Mouse (Mus musculus): Measurements from ENCODE around the gene Igf1r. TPM values are rescaled to one million over a fixed set of nuclear protein-coding genes. Genes with fewer than 3 reads are reported as not detected.

Igf1r gene
- polyA plus RNA-seq, 1 experiment: 9.8 TPM

GRCm38 (mm10) chr7:68092304-68092978 lies 139.8 kb downstream of the Igf1r start:
- Histone ChIP-seq H3K36me3 (ENCODE audit: control insufficient read depth, insufficient read depth) (no peaks in the 10 kb centered on the region), H3K79me2 (ENCODE audit: control insufficient read depth, insufficient read depth) (no peaks in the 10 kb centered on the region), H3K4me3 (ENCODE audit: insufficient read depth, poor library complexity, severe bottlenecking) (no peak overlapping the region), H3K79me3 (ENCODE audit: low read depth) (peaks cover 6% of the 10 kb centered on the region), H3K27me3 (ENCODE audit: control insufficient read depth, insufficient read depth, insufficient read length) (no peaks in the 10 kb centered on the region), H3ac (ENCODE audit: control insufficient read depth, insufficient read length, low read depth) (no peak overlapping the region)
- TF ChIP-seq USF1 (IDR thresholded peaks at IDR 0.05; ENCODE audit: low read depth): no peak
- no peak for TF ChIP-seq CTCF (IDR thresholded peaks at IDR 0.05; ENCODE audit: control insufficient read depth, insufficient read depth, insufficient read length)
- no peak for TF ChIP-seq MYOG (IDR thresholded peaks at IDR 0.05; ENCODE audit: control insufficient read depth, extremely low read depth, insufficient read length)
- no peak for TF ChIP-seq MYOD1 (IDR thresholded peaks at IDR 0.05; ENCODE audit: control insufficient read depth, insufficient read length, low read depth)
- TF ChIP-seq FOSL1 (IDR thresholded peaks at IDR 0.05; ENCODE audit: insufficient read depth, low read length, poor library complexity, severe bottlenecking): no peak
- no peak for TF ChIP-seq MAX (IDR thresholded peaks at IDR 0.05)
- no peak for TF ChIP-seq CEBPB (IDR thresholded peaks at IDR 0.05; ENCODE audit: low read depth)

- Histone ChIP-seq H3K4me3 (ENCODE audit: insufficient read depth, poor library complexity, severe bottlenecking) (no peak overlapping the region), H3K36me3 (ENCODE audit: control insufficient read depth, insufficient read depth) (no peaks in the 10 kb centered on the region), H3K79me2 (ENCODE audit: control insufficient read depth, insufficient read depth) (no peaks in the 10 kb centered on the region), H3K27me3 (ENCODE audit: control insufficient read depth, insufficient read depth, insufficient read length) (no peaks in the 10 kb centered on the region), H3K79me3 (ENCODE audit: low read depth) (peaks cover 3% of the 10 kb centered on the region), H3ac (ENCODE audit: control insufficient read depth, insufficient read length, low read depth) (no peak overlapping the region)
- no peak for TF ChIP-seq CTCF (IDR thresholded peaks at IDR 0.05; ENCODE audit: control insufficient read depth, insufficient read depth, insufficient read length)
- TF ChIP-seq MYOD1 (IDR thresholded peaks at IDR 0.05; ENCODE audit: control insufficient read depth, insufficient read length, low read depth): no peak
- TF ChIP-seq CEBPB (IDR thresholded peaks at IDR 0.05; ENCODE audit: low read depth): no peak
- no peak for TF ChIP-seq MAX (IDR thresholded peaks at IDR 0.05)
- TF ChIP-seq MYOG (IDR thresholded peaks at IDR 0.05; ENCODE audit: control insufficient read depth, extremely low read depth, insufficient read length): no peak
- TF ChIP-seq FOSL1 (IDR thresholded peaks at IDR 0.05; ENCODE audit: insufficient read depth, low read length, poor library complexity, severe bottlenecking): no peak
- TF ChIP-seq USF1 (IDR thresholded peaks at IDR 0.05; ENCODE audit: low read depth): no peak
These were observed 141.2 kb downstream of the Igf1r start for GRCm38 (mm10) chr7:68093817-68094216.

- TF ChIP-seq CEBPB (IDR thresholded peaks at IDR 0.05; ENCODE audit: low read depth) (no peak), MYOD1 (IDR thresholded peaks at IDR 0.05; ENCODE audit: control insufficient read depth, insufficient read length, low read depth) (no peak), USF1 (IDR thresholded peaks at IDR 0.05; ENCODE audit: low read depth) (no peak), MYOG (IDR thresholded peaks at IDR 0.05; ENCODE audit: control insufficient read depth, extremely low read depth, insufficient read length) (no peak), CTCF (IDR thresholded peaks at IDR 0.05; ENCODE audit: control insufficient read depth, insufficient read depth, insufficient read length) (no peak), FOSL1 (IDR thresholded peaks at IDR 0.05; ENCODE audit: insufficient read depth, low read length, poor library complexity, severe bottlenecking) (no peak), MAX (IDR thresholded peaks at IDR 0.05) (no peak)
- Histone ChIP-seq H3K27me3 (ENCODE audit: control insufficient read depth, insufficient read depth, insufficient read length) (no peaks in the 10 kb centered on the region), H3K79me2 (ENCODE audit: control insufficient read depth, insufficient read depth) (no peaks in the 10 kb centered on the region), H3K79me3 (ENCODE audit: low read depth) (peaks cover 5% of the 10 kb centered on the region), H3ac (ENCODE audit: control insufficient read depth, insufficient read length, low read depth) (no peak overlapping the region), H3K4me3 (ENCODE audit: insufficient read depth, poor library complexity, severe bottlenecking) (no peak overlapping the region), H3K36me3 (ENCODE audit: control insufficient read depth, insufficient read depth) (no peaks in the 10 kb centered on the region)
These were observed 142.9 kb downstream of the Igf1r start for GRCm38 (mm10) chr7:68095574-68095973.

- H3K79me2 ChIP-seq (ENCODE audit: control insufficient read depth, insufficient read depth): no peaks in the 10 kb centered on the region
- TF ChIP-seq MAX (IDR thresholded peaks at IDR 0.05): no peak
- TF ChIP-seq MYOD1 (IDR thresholded peaks at IDR 0.05; ENCODE audit: control insufficient read depth, insufficient read length, low read depth): no peak
- no peak for TF ChIP-seq CTCF (IDR thresholded peaks at IDR 0.05; ENCODE audit: control insufficient read depth, insufficient read depth, insufficient read length)
- no peak for TF ChIP-seq MYOG (IDR thresholded peaks at IDR 0.05; ENCODE audit: control insufficient read depth, extremely low read depth, insufficient read length)
- TF ChIP-seq FOSL1 (IDR thresholded peaks at IDR 0.05; ENCODE audit: insufficient read depth, low read length, poor library complexity, severe bottlenecking): no peak
- TF ChIP-seq USF1 (IDR thresholded peaks at IDR 0.05; ENCODE audit: low read depth): no peak
- TF ChIP-seq CEBPB (IDR thresholded peaks at IDR 0.05; ENCODE audit: low read depth): no peak
- H3K4me3 ChIP-seq (ENCODE audit: insufficient read depth, poor library complexity, severe bottlenecking): no peak overlapping the region
- H3K79me3 ChIP-seq (ENCODE audit: low read depth): peaks cover 6% of the 10 kb centered on the region
- no peaks in the 10 kb centered on the region for H3K36me3 ChIP-seq (ENCODE audit: control insufficient read depth, insufficient read depth)
- H3K27me3 ChIP-seq (ENCODE audit: control insufficient read depth, insufficient read depth, insufficient read length): no peaks in the 10 kb centered on the region
- no peak overlapping the region for H3ac ChIP-seq (ENCODE audit: control insufficient read depth, insufficient read length, low read depth)
These were observed 143.8 kb downstream of the Igf1r start for GRCm38 (mm10) chr7:68096411-68096810.

GRCm38 (mm10) chr7:68097081-68097836 lies 144.6 kb downstream of the Igf1r start:
- H3K36me3 ChIP-seq (ENCODE audit: control insufficient read depth, insufficient read depth): no peaks in the 10 kb centered on the region
- H3K79me3 ChIP-seq (ENCODE audit: low read depth): peaks cover 6% of the 10 kb centered on the region
- H3K27me3 ChIP-seq (ENCODE audit: control insufficient read depth, insufficient read depth, insufficient read length): no peaks in the 10 kb centered on the region
- no peak overlapping the region for H3K4me3 ChIP-seq (ENCODE audit: insufficient read depth, poor library complexity, severe bottlenecking)
- no peaks in the 10 kb centered on the region for H3K79me2 ChIP-seq (ENCODE audit: control insufficient read depth, insufficient read depth)
- H3ac ChIP-seq (ENCODE audit: control insufficient read depth, insufficient read length, low read depth): no peak overlapping the region
- TF ChIP-seq CTCF (IDR thresholded peaks at IDR 0.05; ENCODE audit: control insufficient read depth, insufficient read depth, insufficient read length): no peak
- TF ChIP-seq USF1 (IDR thresholded peaks at IDR 0.05; ENCODE audit: low read depth): no peak
- TF ChIP-seq CEBPB (IDR thresholded peaks at IDR 0.05; ENCODE audit: low read depth): no peak
- TF ChIP-seq MYOG (IDR thresholded peaks at IDR 0.05; ENCODE audit: control insufficient read depth, extremely low read depth, insufficient read length): no peak
- no peak for TF ChIP-seq MAX (IDR thresholded peaks at IDR 0.05)
- TF ChIP-seq MYOD1 (IDR thresholded peaks at IDR 0.05; ENCODE audit: control insufficient read depth, insufficient read length, low read depth): no peak
- TF ChIP-seq FOSL1 (IDR thresholded peaks at IDR 0.05; ENCODE audit: insufficient read depth, low read length, poor library complexity, severe bottlenecking): no peak
